Mouse (Mus musculus) T-helper 1 cell (primary cell): Measurements from ENCODE around the gene Hoxb3.

Experiments
- in situ Hi-C: fragments of 300-600 bp; cut with MboI, MseI; formaldehyde crosslinking; loops from one replicate; pipeline ENCODE4 v1.15.1; 2025; ENCODE audit warnings: high pct_unique_total_duplicates

Hoxb3 gene

GRCm38 (mm10) chr11:96317608-96318367 lies 5.3 kb upstream of the Hoxb3 start, which contains the start of gene Hoxb4:
TSS of gene Hoxb4 (plus strand) at chr11:96318267.
- in situ Hi-C loops, result no loop called here

DNA sequence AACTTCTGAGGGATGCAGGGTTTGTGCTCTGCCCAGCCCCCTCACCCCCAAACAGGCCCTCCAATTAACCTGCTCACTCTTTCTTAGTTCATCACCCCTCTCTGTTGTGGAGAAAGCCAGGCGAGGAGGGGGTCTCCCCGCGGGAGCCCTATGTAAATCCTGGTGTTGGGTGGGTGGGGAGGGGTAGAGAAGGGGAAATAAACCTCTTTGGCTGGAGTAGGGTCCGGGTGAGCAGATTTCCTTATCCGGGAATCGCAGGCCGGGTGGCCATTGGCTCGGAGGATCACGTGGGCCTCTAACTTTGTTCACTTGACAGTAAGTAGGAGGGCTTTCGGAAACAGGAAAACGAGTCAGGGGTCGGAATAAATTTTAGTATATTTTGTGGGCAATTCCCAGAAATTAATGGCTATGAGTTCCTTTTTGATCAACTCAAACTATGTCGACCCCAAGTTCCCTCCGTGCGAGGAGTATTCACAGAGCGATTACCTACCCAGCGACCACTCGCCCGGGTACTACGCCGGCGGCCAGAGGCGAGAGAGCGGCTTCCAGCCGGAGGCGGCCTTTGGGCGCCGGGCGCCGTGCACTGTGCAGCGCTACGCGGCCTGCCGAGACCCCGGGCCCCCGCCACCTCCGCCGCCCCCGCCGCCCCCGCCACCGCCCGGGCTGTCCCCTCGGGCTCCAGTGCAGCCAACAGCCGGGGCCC lies 4.6 kb upstream of the Hoxb3 start:
- in situ Hi-C loops, result no loop called here

DNA sequence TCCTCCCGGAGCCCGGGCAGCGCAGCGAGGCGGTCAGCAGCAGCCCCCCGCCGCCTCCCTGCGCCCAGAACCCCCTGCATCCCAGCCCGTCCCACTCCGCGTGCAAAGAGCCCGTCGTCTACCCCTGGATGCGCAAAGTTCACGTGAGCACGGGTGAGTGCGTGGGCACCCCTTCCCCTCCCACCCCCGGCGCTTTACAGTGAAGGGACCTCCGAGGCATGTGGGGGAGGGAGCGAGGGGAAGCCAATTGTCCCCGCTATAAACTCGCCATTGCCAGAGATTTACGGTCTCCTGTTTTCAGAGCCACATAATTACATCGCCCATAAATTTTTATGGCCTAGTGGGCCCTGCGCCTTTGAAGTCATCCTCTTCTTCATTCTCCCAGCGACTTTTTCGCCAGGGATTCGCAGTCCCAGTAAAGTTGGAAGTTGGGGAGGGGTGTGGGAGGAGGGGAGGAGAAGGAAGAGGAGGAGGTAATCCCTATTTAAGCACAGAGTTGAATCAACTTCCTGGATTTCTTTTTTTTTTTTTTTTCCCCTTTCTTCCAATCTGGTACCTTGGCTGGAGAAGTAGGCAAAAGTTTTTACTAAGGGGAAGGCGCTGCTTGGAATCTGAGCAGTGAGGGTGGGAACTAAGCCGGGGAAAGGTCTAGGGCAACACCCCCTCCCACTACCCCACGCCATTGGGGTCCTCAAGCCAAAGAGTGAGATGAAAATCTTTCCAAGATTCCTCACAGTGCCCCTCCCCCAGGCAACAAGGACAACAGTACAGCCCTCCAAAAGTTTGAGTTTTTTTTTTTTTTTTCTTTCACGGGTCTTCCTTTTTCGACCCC lies 3.8 kb upstream of the Hoxb3 start:
- in situ Hi-C loops, result no loop called here

DNA sequence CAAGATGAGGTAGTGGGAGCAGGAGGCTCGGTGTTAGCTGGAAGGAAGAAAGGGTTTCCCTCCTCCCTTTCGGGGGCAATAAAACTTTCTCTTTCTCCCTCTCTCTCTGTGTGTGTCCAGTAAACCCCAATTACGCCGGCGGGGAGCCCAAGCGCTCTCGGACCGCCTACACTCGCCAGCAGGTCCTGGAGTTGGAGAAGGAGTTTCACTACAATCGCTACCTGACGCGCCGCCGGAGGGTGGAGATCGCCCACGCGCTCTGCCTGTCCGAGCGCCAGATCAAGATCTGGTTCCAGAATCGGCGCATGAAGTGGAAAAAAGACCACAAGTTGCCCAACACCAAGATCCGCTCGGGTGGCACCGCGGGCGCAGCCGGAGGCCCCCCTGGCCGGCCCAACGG lies 3.2 kb upstream of the Hoxb3 start:
- in situ Hi-C loops, result no loop called here

GRCm38 (mm10) chr11:96320688-96321087 lies 2.4 kb upstream of the Hoxb3 start:
- in situ Hi-C loops, result no loop called here

DNA sequence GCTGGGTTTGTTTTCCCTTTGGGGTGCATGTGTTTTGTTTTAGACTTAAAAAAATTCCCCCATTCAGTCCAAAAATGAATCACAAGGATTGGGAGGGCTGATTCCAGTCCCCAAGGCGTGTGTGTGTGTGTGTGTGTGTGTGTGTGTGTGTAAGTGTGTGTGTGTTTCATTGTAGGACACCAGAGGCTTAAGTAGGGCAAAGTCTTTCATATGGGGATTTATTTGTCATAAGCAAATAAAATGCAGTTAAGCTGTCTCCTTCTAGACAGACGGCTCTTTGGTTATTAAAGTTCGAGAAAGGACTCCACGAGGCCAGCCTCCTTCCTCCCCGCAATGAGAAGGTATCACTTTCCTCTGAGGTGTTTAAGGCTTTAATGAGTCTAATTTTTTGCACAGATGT lies 1.3 kb upstream of the Hoxb3 start:
- in situ Hi-C loops, result no loop called here

DNA sequence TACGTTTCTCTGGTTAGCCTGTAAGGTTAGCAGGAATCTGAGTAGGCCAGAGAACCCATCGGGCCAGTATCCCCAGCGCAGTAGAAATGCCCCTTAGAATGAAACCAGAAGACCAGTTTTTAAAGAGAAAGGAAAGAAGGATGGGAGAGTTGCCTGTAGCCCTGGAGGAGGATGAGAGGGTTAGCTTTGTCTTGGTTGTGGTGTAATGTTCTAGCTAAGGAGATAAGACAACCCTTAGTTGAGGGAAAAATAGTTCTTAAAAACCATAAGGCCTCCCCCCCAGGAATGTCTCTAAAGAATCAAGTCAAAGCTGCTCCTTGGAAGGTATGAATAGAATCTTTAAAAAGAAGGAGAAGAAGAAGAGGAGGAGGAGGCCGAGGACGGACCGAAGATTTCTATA lies 388 bp upstream of the Hoxb3 start:
- in situ Hi-C loops, result no loop called here

DNA sequence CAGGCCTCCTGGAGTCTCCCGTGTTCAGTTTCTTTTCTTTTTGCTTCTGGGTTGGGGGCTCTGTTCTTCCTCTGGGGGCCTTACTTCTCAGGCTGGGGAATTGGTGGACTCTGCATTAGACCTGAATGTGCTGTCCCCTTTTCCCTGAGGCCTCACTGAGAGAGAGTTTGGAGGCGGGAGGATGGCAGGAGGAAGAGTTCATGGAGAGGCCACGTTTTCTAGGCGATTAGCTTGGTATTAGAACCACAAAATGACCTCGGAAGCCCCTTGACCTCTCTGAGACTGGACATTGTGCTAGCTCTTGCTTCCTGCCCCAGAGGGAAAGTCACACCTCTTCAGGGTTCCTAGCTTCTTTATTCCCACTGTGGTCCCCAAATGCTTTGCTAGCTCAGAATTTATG lies 999 bp downstream of the Hoxb3 start:
- in situ Hi-C loops, result no loop called here

GRCm38 (mm10) chr11:96324965-96325364 lies 1.8 kb downstream of the Hoxb3 start:
- in situ Hi-C loops, result no loop called here

DNA sequence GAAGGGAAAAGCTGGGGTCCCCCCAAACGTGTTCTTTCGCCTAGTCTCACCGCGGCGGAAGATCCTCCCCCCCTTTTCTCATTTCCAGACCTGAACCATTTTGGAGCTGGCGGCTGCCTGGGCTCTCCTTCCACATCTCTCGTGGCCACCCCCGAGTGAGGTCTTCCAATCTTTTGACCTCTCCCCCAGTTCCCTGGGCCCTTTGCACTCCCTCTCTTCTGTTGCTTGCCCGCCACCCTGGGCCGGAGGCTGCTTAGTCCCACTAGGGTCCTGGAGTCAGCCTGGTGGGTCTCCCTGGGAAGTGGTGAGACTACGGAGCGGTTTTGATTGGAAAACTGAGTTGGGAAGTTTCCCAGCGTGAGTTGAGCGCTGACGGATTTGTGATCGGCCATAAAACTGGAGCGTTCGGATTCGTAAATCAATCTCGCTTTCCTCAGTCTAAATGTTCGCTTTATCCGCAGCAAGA lies 2.7 kb downstream of the Hoxb3 start:
- in situ Hi-C loops, result no loop called here

DNA sequence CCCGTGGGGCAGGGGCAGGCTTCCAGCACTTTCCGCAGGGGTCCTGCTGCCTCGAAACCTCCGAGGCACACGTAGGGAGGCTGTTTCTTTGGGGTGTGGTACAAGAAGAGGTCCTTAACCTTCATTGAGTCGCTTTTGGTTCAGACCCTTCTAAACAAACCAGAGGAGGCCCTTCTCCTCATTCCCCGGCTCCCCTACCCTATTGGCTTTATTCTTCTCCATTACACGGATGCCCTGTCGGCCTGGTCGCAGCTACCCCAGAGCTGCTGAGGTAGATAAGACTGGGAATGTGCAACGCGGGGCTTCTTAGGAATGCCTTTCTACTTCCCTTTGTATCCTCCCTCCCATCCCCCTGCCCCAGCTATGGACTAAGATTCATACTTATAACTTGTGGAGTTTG lies 3.6 kb downstream of the Hoxb3 start:
- in situ Hi-C loops, result no loop called here

DNA sequence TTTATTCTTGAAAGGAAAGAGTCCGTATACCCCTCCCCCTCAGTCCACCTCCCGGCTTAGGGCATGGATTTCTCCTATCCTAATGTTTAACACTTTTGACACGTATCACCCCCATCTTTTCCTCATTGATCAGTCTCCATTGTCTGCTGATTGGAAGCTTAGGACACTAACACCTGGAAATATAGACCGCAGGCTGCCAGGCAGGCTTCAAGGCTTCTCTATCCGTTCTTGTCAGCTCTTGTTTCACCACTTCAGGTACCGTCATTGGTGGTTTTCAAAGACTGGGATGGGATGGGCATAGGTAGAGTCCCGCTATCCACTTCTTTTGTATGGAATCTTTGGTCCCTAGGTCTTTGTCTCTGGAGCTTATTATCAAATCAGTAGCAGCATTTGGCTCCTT lies 4.0 kb downstream of the Hoxb3 start:
- in situ Hi-C loops, result no loop called here

DNA sequence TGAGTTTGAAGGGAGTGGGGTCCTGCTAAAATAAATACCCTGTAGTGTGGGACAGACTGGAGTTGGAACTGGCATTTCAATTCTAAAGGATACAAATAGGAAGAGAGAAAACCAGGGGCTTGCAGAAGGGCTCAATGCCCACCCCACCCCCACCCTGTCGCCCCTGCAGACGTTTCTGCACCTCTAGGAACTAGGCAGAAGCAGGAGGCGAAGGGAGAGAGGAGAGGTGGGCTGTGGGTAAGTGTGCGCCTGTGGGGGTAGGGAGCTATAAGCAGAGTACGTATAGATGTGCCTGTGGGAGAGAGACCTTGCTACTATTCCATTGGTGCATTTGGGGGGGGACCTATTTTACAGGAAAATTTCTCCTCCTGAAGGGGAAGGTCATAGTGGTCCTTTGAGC lies 4.6 kb downstream of the Hoxb3 start:
- in situ Hi-C loops, result no loop called here

GRCm38 (mm10) chr11:96328605-96329004 lies 5.5 kb downstream of the Hoxb3 start:
- in situ Hi-C loops, result no loop called here

DNA sequence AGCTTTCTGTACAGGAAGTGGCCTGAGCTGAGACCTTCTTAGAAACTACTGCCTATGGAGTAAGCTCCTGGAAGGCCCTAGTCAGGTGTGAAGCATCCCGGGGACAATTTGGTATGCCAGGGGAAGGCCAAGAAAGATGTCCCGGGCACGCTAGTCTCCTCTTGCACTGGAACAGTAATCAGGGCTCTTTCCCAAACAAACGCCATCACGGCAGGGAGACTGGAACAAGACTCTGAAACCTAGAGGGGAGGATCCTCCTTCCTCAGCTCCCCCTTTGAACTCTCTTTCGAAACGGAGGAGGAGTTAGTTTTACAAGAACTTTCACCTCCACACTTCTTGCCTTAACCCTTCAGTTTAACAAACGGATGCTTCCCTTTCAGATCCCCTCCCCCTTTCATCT lies 9.0 kb downstream of the Hoxb3 start:
- in situ Hi-C loops, result no loop called here

DNA sequence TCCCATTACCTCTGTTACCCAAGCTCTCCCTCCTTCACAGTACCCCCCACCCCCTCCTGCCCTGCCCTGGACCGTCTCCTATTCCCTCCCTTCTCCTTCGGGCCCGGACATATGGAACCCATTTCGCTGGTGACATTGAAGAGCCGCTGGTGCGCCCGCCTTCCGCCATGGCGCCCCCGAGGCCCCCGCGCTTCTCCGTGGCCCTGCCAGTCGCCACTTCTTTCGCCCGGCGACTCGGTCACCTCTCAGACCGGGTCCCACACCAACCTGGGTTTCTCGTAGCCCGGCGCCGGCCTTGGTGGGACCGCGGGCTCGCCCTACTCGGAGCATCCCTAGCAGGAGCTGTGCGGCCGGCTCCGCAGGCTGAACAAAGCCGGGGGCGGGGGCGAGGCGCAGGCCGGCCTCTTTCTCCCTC lies 9.5 kb downstream of the Hoxb3 start:
- in situ Hi-C loops, result no loop called here

DNA sequence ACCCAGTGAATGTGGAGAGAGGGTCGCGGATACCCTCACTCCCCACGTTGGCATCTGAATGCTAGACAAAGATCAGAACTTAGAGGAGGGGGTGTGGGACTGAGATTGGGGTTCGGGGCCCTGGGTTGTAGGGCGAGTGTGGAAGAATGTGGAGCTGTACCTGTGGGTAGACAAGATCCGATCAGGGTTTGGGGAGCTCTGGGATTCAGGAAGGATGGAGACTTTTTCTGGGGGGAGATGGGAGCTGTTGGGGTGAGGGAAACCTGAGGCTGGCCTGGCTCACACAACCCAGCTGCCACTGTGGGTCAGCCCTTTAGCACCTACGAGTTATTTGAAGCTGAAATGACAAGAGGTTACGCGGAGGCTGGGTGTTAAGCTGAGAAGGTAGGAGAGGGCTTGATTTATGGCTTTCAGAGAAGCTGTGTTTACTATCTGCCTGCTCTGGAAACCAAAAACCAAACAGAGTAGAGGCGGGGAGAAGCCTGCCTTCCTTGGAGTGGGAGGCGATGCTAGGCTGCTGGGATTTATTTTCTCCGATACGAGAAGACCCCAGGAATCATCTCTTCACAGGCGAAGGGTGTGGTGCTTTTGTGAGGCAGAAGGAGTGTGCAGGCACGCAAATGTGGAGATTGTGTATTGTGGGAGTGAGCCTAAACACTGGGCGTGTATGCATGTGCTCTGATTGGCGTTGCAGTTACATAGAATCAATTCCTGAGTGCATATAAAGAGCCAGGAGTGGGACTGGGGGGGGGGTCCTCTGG lies 10.3 kb downstream of the Hoxb3 start:
- in situ Hi-C loops, result no loop called here

DNA sequence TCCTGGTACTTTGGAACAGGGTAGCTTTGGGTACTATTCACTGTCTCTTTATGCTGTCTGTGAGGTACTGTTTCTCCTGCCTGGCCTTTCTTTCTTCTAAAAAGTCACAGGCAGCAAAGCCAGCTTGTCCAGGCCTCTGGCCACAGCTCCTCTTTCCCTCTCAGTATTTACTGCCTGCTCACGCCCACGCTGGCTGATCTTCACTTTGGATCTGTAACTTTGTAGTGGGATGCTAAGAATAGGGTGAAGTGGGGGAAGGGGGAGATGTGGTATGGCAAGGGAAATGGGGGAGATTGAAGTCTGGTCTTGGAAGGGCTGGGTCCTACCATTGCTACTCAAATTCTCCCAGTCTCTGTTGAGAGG lies 10.9 kb downstream of the Hoxb3 start:
- in situ Hi-C loops, result no loop called here

- in situ Hi-C loops, result no loop called here
These were observed 11.9 kb downstream of the Hoxb3 start for GRCm38 (mm10) chr11:96334998-96335397.

DNA sequence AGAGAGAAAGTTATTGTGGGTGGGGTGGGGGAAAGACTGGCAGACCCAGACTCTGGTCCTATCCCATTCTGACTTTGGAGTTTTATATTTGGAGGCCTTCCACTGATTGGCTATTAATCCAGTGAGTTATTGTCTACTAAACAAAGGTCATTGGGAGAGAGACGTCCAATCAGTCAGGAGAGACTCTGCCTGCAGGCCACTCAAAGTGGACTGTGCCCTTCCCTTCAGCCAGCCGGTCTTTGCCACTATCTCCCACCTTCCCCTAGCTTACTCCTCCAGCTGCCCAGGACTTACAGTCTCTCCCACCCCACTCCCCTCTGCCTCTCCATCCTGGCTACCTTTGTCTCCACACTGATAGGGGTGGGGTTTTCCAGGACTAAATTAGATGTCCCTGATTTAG lies 13.5 kb downstream of the Hoxb3 start:
- in situ Hi-C loops, result no loop called here

DNA sequence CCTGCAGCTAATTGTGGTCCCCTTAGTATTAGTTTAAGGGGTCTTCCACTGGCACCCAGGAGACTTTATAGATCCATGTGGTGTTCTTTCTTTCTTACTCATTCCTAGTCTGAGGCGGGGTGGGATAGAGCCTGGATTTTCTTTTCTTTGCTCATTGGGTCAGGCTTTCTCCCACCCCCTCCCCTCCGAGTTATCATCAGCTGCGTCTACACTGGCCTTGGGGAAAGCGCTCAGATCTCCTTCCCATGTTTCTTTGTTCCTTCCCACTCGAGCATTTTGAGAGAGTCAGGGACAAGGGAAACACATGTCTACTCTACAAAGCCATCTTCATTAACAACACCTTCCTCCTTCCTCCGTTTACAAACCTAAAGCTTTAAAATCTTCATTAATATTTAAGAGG lies 13.9 kb downstream of the Hoxb3 start:
- in situ Hi-C loops, result no loop called here
